Mouse (Mus musculus) urinary bladder, postnatal 25 days (tissue): Measurements from ENCODE around the gene Bad.
"Not testable (repeated sequence)": the region's sequence is repeated elsewhere in the genome, so short reads cannot be mapped to it uniquely, and the experiment has no call there.

ENCODE experiments used
- DNase-seq: peaks from one replicate; pipeline ENCODE4 v3.0.0; 2022; ENCODE audit warnings: low spot score

The Bad gene

GRCm38 (mm10) chr19:6941372-6942248 is at the start of gene Bad:
Gene Bad (plus strand): TSS chr19:6941861.
- peak; percentile 97 for DNase-seq

DNA sequence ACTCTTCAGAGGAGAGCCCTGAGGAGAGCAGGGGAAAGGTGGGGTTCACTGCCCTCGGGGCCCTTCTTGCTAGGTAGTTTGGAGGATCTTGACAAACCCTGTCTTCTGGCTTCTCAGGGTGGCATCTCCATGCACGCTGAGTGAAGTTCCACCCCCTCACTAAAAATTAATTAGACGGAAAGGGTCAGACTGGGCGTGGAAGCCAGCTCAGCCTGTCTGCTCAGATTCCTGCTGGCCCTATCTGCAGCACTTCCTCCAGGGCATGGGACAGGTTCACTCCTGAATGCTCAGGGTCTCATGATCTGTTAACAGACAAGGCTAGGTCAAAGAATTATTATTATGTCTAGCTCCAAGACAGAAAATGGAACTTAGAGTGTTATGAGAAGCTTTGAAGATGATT is 49.1 kb upstream of the Bad start:
- no peak for DNase-seq

DNA sequence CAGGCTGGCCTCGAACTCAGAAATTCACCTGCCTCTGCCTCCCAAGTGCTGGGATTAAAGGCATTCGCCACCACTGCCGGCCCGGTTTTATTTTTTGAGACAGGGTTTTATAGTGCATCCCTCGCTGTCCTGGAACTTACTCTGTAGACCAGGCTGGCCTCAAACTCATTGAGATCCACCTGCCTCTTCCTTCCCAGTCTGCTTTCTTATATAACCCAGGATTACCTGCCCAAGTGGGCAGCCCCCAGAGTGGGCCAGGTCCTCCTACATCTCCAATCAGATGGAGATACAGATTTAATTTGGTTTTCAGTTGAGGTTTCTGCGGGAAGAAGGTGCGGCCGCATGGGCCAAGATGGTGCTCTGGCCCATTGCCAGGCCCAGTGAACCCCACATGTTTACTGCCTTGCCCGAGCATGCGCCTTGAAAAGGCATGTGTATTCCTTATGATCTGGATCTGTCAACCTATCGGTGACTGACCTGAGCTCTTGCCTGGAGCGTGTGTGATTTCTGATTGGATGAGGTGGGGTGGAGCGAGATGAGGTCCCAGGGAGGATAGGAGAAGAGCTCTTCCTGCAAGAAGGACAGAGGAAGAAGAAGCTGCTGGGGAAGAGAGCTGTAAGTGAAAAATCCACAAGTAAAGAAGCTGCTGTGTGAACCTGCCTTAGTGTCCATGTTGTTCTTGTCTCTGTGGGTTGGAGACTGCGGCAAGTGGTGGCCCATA is 47.8 kb upstream of the Bad start:
- DNase-seq = no peak

- not testable (repeated sequence) for DNase-seq
Observed at GRCm38 (mm10) chr19:6895608-6896305, 45.9 kb upstream of the Bad start.

- DNase-seq = no peak
Observed at GRCm38 (mm10) chr19:6899641-6900040, 42.0 kb upstream of the Bad start.

DNA sequence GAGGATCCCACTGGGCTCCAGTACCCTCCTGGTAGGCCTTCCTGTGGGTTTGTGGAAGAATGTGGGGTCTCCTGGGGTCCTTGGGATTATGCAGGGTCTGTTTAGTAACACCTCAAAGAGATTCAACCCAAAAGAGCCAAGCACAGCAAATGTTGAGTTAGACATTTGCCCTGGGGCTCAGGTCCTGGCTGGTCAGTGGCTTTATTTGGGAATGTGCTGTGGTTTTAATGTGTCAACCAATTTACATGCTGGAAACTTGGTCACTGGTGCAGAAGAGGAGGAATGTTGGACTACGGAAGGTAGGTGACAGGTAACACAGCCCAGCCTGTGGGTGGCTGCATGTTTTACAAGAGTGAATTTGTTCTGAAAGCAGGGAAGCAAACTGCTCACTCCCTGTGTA is 38.6 kb upstream of the Bad start:
- no peak for DNase-seq

DNA sequence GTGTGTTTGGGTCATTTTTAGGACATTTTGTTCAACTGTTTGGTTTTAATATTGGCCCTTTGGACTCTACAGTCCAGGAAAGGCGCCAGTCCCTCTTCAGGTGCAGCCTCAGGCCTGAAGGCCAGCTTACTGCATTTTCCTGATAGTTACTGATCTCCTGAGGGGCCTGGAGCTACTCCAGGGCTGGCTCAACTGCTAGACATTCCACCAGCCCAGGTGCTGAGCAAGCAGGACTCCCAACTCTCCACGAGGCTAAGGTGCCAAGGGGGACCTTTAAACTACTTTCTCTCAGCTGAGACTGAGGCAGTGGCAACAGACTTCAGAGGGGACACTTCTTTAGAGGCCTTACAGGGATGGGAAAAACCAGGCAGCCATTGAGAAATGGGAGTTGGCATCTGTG is 36.8 kb upstream of the Bad start:
- no peak for DNase-seq

GRCm38 (mm10) chr19:6905498-6906159 is 36.0 kb upstream of the Bad start:
- no peak for DNase-seq

DNA sequence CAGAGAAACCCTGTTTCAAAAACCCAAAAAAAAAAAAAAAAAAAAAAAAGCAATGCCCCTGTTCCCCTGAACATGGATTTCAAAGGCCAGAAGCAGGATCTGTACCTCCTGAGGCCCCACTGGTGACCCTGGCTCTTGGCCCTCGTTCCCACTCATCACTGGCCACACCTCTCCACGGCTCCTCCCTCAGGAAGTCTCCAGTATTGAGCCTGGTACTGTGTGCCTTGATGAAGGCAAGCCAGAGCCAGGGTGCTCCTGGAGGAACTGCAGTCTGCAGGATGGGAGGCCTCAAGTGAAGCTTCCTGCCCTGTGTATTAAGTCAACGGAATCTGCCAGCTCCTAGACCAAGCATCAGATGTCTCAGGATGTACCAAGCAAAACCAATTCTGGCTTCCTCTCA is 35.5 kb upstream of the Bad start:
- no peak for DNase-seq

DNA sequence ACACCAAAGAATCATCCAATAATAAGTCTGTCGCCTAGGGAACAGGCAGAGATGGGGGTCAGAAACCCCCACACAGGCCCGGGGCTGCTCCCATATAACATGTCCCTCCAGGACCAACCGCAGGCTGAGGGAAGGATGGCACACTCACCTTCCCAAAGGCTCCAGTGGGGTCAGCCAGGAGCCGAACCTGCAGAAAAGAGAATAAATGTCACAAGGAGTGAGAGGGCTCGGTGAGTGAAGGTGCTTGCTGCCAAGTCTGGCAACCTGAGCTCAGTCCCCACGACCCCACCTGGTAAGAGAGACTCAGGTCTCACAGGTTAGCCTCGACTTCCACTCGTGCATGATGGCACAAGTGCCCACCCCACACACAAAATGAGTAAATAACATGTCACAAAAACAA is 34.6 kb upstream of the Bad start:
- no peak for DNase-seq

DNA sequence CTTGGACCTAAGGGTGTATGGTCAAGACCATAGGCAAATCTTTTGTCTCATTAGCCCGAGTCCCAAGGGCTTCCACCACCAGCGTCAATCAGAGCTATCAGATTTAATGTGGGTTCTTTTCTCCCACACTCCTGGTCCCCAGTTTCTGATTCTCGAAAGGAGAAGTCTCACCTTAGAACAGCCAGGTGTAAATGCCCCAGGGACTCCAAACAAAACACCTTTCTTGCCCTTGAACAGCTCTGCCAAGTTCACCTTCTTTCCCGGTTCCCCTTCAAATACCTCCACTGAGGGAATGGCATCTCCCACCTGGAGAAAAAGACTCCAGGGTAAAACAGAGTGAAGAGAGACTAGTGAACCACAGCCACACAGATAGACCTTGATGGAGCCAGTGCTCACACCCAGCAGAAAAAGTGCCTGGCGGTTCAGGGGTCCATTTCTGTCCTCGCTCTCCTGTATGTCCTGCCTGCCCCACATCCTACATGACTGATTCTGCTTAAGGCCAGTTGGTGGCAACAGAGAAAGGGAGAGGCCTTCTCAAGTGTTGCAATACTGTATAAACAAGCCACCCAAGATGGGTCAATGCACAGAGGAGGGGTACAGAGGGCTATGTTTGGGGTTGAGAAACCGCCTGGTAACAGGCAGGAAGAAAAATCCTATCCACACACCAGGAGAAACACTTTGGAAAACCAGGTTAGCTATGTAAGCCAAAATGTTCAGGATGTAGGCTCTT is 33.7 kb upstream of the Bad start:
- no peak for DNase-seq

GRCm38 (mm10) chr19:6909021-6909420 is 32.6 kb upstream of the Bad start:
- DNase-seq = no peak

DNA sequence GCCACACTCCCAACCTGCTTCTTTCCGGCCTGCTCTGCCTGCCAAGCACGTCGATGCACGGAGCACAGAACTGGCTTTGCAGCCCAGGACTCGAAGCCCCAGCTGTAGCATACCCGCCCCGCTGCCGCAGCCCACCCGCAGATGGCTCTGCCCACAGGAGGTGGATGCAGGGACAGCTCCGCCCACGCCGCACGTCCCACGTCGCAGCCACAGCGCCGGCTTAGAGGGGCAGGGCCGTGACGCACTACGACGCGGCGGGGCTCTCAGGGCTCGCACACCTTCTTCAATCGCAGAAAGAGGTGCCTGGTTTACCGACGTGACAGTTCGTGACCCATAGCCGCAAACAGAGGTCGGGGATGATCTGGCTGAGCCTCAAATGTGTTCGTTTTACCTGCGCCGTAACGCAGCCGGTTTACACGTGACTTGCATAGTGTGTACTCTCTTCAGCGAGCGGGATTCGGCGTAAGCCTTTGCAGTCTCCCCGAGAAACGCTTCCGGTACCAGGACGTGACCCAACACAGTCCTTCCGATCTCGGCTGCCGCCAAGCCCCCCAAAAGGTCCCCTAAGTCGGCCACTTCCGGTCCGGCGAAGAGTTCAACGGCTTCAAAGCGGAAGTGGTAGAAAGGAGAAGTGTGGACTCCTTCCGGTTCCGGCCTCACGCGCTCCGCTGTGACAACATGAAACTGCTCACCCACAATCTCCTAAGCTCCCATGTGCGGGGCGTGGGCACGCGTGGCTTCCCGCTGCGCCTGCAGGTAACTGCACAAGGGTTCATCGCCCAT is 32.0 kb upstream of the Bad start, which contains the start of the genes Trmt112 and Prdx5:
Gene Trmt112, plus strand, starts transcription at position 192 of the 783 bp plus-strand sequence.
Gene Prdx5, minus strand, starts transcription at position 600 of the 783 bp plus-strand sequence.
- DNase-seq = peak; percentile 74

DNA sequence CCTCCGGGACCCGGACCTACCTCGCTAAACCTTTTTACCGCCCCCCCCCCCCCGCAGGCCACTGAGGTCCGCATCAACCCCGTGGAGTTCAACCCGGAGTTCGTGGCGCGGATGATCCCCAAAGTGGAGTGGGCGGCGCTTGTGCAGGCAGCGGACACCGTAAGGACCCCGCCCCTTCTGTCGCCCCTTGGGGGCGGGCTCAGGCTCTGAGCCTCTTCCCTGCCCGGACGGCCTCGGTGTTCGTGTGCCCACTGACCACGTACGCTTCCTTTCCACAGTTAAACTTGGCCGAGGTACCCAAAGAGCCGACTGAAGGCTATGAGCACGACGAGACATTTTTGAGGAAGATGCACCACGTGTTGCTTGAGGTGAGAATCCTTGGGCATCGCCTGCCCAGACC is 31.4 kb upstream of the Bad start:
- DNase-seq = not testable (repeated sequence)

- DNase-seq = no peak
Observed at GRCm38 (mm10) chr19:6911101-6912074, 30.3 kb upstream of the Bad start.

DNA sequence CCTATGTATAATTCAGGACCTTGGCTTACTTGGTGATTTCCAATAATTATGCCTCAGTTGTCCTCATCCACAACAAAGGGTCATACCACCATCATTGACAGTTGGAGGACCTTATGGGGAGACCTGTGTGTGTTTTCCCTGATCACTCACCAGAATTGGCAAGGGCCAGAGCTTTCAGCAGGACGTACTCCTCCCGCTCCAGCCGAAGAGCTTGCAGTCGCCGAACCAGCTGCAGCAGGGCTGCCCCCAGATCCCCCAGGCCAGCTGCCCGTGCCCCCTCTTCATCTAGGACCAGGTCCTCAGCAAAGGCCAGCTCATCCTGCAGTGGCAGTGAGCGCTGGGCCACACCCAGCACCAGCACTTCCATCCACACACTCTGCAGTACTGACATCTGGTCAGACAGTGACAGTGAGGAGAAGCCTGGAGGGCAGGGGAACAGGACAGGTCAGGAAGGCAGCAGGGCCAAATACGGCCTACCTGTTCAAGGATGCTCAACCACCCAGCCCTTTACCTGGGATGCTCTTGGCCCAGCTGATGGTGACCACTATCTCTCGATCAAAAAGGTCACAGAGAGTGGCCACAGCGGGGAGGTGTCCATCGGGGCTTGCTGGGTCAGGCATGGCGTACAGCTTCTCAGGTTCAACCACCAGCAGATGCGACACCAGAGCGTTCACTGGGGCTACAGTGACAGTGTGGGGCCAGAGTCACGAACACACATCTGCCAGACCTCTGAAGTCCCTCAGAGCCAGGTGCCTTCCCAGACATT is 29.3 kb upstream of the Bad start:
- no peak for DNase-seq

DNA sequence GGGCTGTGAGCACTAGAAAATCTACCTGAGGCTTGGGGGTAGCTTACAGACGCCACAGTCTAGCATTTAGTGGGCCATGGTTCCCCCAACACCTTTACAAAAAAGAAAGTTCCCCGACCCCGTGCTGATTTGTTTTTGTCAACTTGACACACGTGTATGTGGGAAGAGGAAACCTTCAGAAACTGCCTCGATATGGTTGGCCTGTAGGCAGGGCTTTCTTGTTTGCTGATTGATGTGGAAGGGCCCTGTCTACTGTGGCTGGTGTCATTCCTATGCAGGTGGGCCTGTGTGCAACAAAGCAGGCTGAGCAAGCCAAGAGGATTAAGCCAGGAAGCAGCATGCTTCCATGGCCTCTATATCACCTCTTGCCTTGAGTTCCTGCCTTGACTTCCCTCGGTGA is 28.6 kb upstream of the Bad start:
- DNase-seq = no peak

GRCm38 (mm10) chr19:6913991-6914390 is 27.7 kb upstream of the Bad start:
- no peak for DNase-seq

- no peak for DNase-seq
Observed at GRCm38 (mm10) chr19:6914540-6914939, 27.1 kb upstream of the Bad start.
